Mouse (Mus musculus) heart, embryonic 15.5 days (tissue): Measurements from ENCODE around the gene Tcp11l1. TPM values are rescaled to one million over a fixed set of nuclear protein-coding genes. Genes with fewer than 3 reads are reported as not detected.
A peak's percentile ranks its signal among the peaks of the same experiment; 100 is the strongest.

ENCODE experiments used
- ATAC-seq: fragments of 200-750 bp; cut with Nextera tagmentation; replicated peaks from 2 replicates; pipeline ENCODE4 v1.8.0; 2017; ENCODE audit warnings: low read depth, moderate TSS enrichment; ENCODE audit not compliant: insufficient number of reproducible peaks, insufficient read depth, low FRiP score
- H3K27ac ChIP-seq: fragments of 300-500 bp; sonication (generic); 2 replicates; pipeline ENCODE4 v1.5.1; 2015; ENCODE audit warnings: mild to moderate bottlenecking, inconsistent platforms
- H3K27me3 ChIP-seq: fragments of 300-500 bp; sonication (generic); 2 replicates; pipeline ENCODE4 v1.6.1; 2015; ENCODE audit warnings: inconsistent platforms
- H3K36me3 ChIP-seq: fragments of 300-500 bp; sonication (generic); 2 replicates; pipeline ENCODE4 v1.6.1; 2015; ENCODE audit warnings: mild to moderate bottlenecking, inconsistent platforms
- H3K4me1 ChIP-seq: fragments of 300-500 bp; sonication (generic); replicated peaks from 2 replicates; pipeline ENCODE4 v1.6.1; 2015; ENCODE audit warnings: inconsistent platforms
- H3K4me2 ChIP-seq: fragments of 300-500 bp; sonication (generic); 2 replicates; pipeline ENCODE4 v1.6.1; 2015; ENCODE audit warnings: inconsistent platforms, mild to moderate bottlenecking, moderate library complexity
- H3K4me3 ChIP-seq: fragments of 300-500 bp; sonication (generic); 2 replicates; pipeline ENCODE4 v1.5.1; 2015; ENCODE audit warnings: mild to moderate bottlenecking, inconsistent platforms
- H3K9ac ChIP-seq: fragments of 300-500 bp; sonication (generic); 2 replicates; pipeline ENCODE4 v1.6.1; 2015; ENCODE audit warnings: mild to moderate bottlenecking, inconsistent platforms
- H3K9me3 ChIP-seq: fragments of 300-500 bp; sonication (generic); replicated peaks from 2 replicates; pipeline ENCODE4 v1.6.1; 2016; ENCODE audit warnings: inconsistent platforms
- WGBS: fragments of 180-500 bp; shearing (Covaris S2); methylation state at CpG from one replicate; pipeline ENCODE4 v1.1.7; 2015; ENCODE audit warnings: mixed read lengths; 5-methylcytosine and 5-hydroxymethylcytosine counted together
- polyA plus RNA-seq: library from polyadenylated mRNA; unstranded; fragments of >200 nt; fragmentation: Nextera tagmentation; extraction: Ambion mirVana; gene quantifications from 2 replicates; pipeline ENCODE4 v1.2.1, GENCODE M21; 2015

Tcp11l1 gene
- polyA plus RNA-seq, result 27.9 and 28.2 TPM in 2 replicates

GRCm38 (mm10) chr2:104711585-104712485, at the start of gene Tcp11l1:
Gene Tcp11l1 (minus strand): TSS chr2:104712169.
- H3K27me3 ChIP-seq, result peaks cover 3% of the 10 kb centered on the region; the same call in 1 of the 2 replicates
- H3K27ac ChIP-seq, result peak within 1 kb of the TSS; percentile 77
- peak within 1 kb of the TSS; percentile 87 for H3K4me2 ChIP-seq
- H3K9me3 ChIP-seq, result no peaks in the 10 kb centered on the region
- peak within 1 kb of the TSS; percentile 79 for H3K9ac ChIP-seq
- under 1% methylated on average over 89 of the region's 99 CpGs for WGBS
- peak within 1 kb of the TSS; percentile 88 for H3K4me3 ChIP-seq
- peak; percentile 85 for ATAC-seq
- H3K36me3 ChIP-seq, result no peaks in the 10 kb centered on the region
- H3K4me1 ChIP-seq, result peaks cover 19% of the 10 kb centered on the region

- H3K4me1 ChIP-seq, result no peaks in the 10 kb centered on the region
- H3K4me2 ChIP-seq, result no peak overlapping the region
- no peak for ATAC-seq
- H3K27ac ChIP-seq, result no peak overlapping the region
- H3K27me3 ChIP-seq, result no peaks in the 10 kb centered on the region
- no peaks in the 10 kb centered on the region for H3K9me3 ChIP-seq
- 67% methylated on average over 3 of the region's 3 CpGs for WGBS
- H3K4me3 ChIP-seq, result no peak overlapping the region
- H3K9ac ChIP-seq, result no peak overlapping the region
- H3K36me3 ChIP-seq, result no peaks in the 10 kb centered on the region; the same call in 1 of the 2 replicates
Measured at GRCm38 (mm10) chr2:104750611-104751010, 38.6 kb upstream of the Tcp11l1 start.

- H3K27ac ChIP-seq, result no peak overlapping the region
- no peaks in the 10 kb centered on the region for H3K4me1 ChIP-seq
- whole genome bisulfite sequencing, result 75% methylated on average over 5 of the region's 5 CpGs
- no peaks in the 10 kb centered on the region for H3K27me3 ChIP-seq
- ATAC-seq, result no peak
- no peaks in the 10 kb centered on the region for H3K9me3 ChIP-seq
- no peaks in the 10 kb centered on the region for H3K36me3 ChIP-seq
- H3K4me3 ChIP-seq, result no peak overlapping the region
- H3K9ac ChIP-seq, result no peak overlapping the region
- H3K4me2 ChIP-seq, result no peak overlapping the region
Measured at GRCm38 (mm10) chr2:104748652-104749183, 36.7 kb upstream of the Tcp11l1 start.

GRCm38 (mm10) chr2:104746251-104746650, 34.3 kb upstream of the Tcp11l1 start:
- no peak overlapping the region for H3K9ac ChIP-seq
- H3K4me2 ChIP-seq, result no peak overlapping the region
- no peaks in the 10 kb centered on the region for H3K36me3 ChIP-seq
- 54% methylated on average over 8 of the region's 8 CpGs for WGBS
- no peak overlapping the region for H3K27ac ChIP-seq
- H3K27me3 ChIP-seq, result 0 out of 2 replicates have a peak, but pooled peaks cover 1% of the 10 kb centered on the region
- H3K9me3 ChIP-seq, result no peaks in the 10 kb centered on the region
- H3K4me1 ChIP-seq, result peaks cover 15% of the 10 kb centered on the region; the same call in 1 of the 2 replicates
- H3K4me3 ChIP-seq, result no peak overlapping the region
- no peak for ATAC-seq

- H3K4me2 ChIP-seq, result no peak overlapping the region
- H3K27me3 ChIP-seq, result 0 out of 2 replicates have a peak, but pooled peaks cover 3% of the 10 kb centered on the region
- H3K9ac ChIP-seq, result no peak overlapping the region
- H3K36me3 ChIP-seq, result no peaks in the 10 kb centered on the region
- no peaks in the 10 kb centered on the region for H3K9me3 ChIP-seq
- 53% methylated on average over 5 of the region's 5 CpGs for WGBS
- no peak for ATAC-seq
- no peak overlapping the region for H3K27ac ChIP-seq
- H3K4me3 ChIP-seq, result no peak overlapping the region
- H3K4me1 ChIP-seq, result peaks cover 17% of the 10 kb centered on the region; the same call in 1 of the 2 replicates
Measured at GRCm38 (mm10) chr2:104743971-104744370, 32.0 kb upstream of the Tcp11l1 start.

GRCm38 (mm10) chr2:104743160-104743559, 31.2 kb upstream of the Tcp11l1 start:
- Histone ChIP-seq H3K9me3 (no peaks in the 10 kb centered on the region), H3K4me2 (peak overlapping the region; percentile 97), H3K4me3 (peak overlapping the region; percentile 82), H3K4me1 (peaks cover 17% of the 10 kb centered on the region; the same call in 1 of the 2 replicates), H3K36me3 (no peaks in the 10 kb centered on the region), H3K27me3 (0 out of 2 replicates have a peak, but pooled peaks cover 3% of the 10 kb centered on the region), H3K9ac (peak overlapping the region; percentile 80; the same call in 1 of the 2 replicates), H3K27ac (no peak overlapping the region)
- 11% methylated on average over 7 of the region's 7 CpGs for WGBS
- no peak for ATAC-seq

GRCm38 (mm10) chr2:104742741-104743064, 30.7 kb upstream of the Tcp11l1 start, which contains the start of gene Depdc7:
Gene Depdc7 (minus strand): TSS chr2:104742878.
- peak; percentile 93 for ATAC-seq
- H3K27ac ChIP-seq, result no peak within 1 kb of the TSS
- WGBS, result under 1% methylated on average over 31 of the region's 31 CpGs

GRCm38 (mm10) chr2:104741896-104742740, 30.1 kb upstream of the Tcp11l1 start:
- ATAC-seq, result peak; percentile 40; the same call in 1 of the 2 replicates
- peaks cover 17% of the 10 kb centered on the region; the same call in 1 of the 2 replicates for H3K4me1 ChIP-seq
- peak overlapping the region; percentile 97 for H3K4me2 ChIP-seq
- 0 out of 2 replicates have a peak, but pooled peaks cover 3% of the 10 kb centered on the region for H3K27me3 ChIP-seq
- H3K4me3 ChIP-seq, result peak overlapping the region; percentile 82
- H3K36me3 ChIP-seq, result no peaks in the 10 kb centered on the region
- H3K27ac ChIP-seq, result no peak overlapping the region
- peak overlapping the region; percentile 80 for H3K9ac ChIP-seq
- WGBS, result 7% methylated on average over 46 of the region's 46 CpGs
- H3K9me3 ChIP-seq, result no peaks in the 10 kb centered on the region

More at GRCm38 (mm10) chr2:104742741-104743064, 30.7 kb upstream of the Tcp11l1 start, which contains the start of gene Depdc7:
- H3K4me3 ChIP-seq, result peak within 1 kb of the TSS; percentile 82
- 0 out of 2 replicates have a peak, but pooled peaks cover 3% of the 10 kb centered on the region for H3K27me3 ChIP-seq
- peak within 1 kb of the TSS; percentile 80 for H3K9ac ChIP-seq
- no peaks in the 10 kb centered on the region for H3K9me3 ChIP-seq
- peaks cover 17% of the 10 kb centered on the region; the same call in 1 of the 2 replicates for H3K4me1 ChIP-seq
- H3K36me3 ChIP-seq, result no peaks in the 10 kb centered on the region
- H3K4me2 ChIP-seq, result peak within 1 kb of the TSS; percentile 97

GRCm38 (mm10) chr2:104741015-104741758, 29.2 kb upstream of the Tcp11l1 start:
- no peak overlapping the region for H3K4me3 ChIP-seq
- no peak for ATAC-seq
- peaks cover 17% of the 10 kb centered on the region; the same call in 1 of the 2 replicates for H3K4me1 ChIP-seq
- no peak overlapping the region for H3K9ac ChIP-seq
- H3K4me2 ChIP-seq, result no peak overlapping the region
- 0 out of 2 replicates have a peak, but pooled peaks cover 3% of the 10 kb centered on the region for H3K27me3 ChIP-seq
- H3K9me3 ChIP-seq, result no peaks in the 10 kb centered on the region
- H3K27ac ChIP-seq, result no peak overlapping the region
- no peaks in the 10 kb centered on the region for H3K36me3 ChIP-seq
- WGBS, result 60% methylated on average over 7 of the region's 7 CpGs

GRCm38 (mm10) chr2:104740248-104740949, 28.4 kb upstream of the Tcp11l1 start:
- H3K27ac ChIP-seq, result no peak overlapping the region
- ATAC-seq, result no peak
- 64% methylated on average over 7 of the region's 7 CpGs for WGBS
- H3K27me3 ChIP-seq, result 0 out of 2 replicates have a peak, but pooled peaks cover 3% of the 10 kb centered on the region
- H3K4me1 ChIP-seq, result peaks cover 17% of the 10 kb centered on the region; the same call in 1 of the 2 replicates
- H3K36me3 ChIP-seq, result no peaks in the 10 kb centered on the region
- no peak overlapping the region for H3K4me2 ChIP-seq
- no peak overlapping the region for H3K4me3 ChIP-seq
- no peaks in the 10 kb centered on the region for H3K9me3 ChIP-seq
- no peak overlapping the region for H3K9ac ChIP-seq
